Mouse (Mus musculus): ENCODE measurements around the gene Bex6.
"Not testable (repeated sequence)": the region's sequence is repeated elsewhere in the genome, so short reads cannot be mapped to it uniquely, and the experiment has no call there.

- not testable (repeated sequence) for TF ChIP-seq CTCF (IDR thresholded peaks at IDR 0.05; ENCODE audit: insufficient read depth, low read length); POLR2A (IDR thresholded peaks at IDR 0.05; ENCODE audit: borderline replicate concordance, extremely low read depth, low read depth, low read length)
Measured at GRCm38 (mm10) chr16:32232050-32232449, 52.4 kb downstream of the Bex6 start.
